In the genomic region with DNA sequence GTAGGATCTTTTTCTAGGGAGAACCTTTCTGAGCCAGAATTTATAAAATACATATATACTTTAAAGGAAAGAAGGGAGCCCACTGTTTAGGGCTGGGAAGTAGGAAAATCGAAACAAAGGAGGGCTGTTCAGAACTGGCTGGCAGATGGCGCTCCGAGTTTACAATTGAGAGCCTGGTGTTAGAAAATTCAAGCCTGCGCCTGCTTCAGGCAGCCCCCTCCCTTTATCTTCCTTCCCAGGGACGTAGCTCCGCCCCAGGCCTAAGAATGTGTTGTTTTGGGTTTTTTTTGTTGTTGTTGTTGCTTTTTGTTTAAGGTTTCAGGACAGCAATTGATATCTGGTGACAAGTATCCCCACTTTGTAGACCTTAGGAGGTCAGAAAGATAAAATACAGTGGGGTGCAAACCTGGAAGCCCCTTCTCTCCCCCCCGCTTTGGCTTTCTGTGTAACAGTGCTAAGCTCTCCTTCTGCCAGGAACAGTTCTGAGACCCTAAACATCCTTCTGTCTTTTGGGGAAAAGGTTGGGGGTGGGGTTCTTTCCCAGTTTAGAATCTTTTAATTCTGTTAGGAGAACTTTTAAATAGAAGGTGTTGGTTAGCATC, we compare ENCODE assay signal across 7 mouse cellular contexts. TPM values are rescaled to one million over a fixed set of nuclear protein-coding genes. Genes with fewer than 3 reads are reported as not detected.
A peak's percentile ranks its signal among the peaks of the same experiment; 100 is the strongest.
DNase-seq lines count a peak whose midpoint lies in the region; ATAC-seq lines count a peak whose summit lies in the region.

No protein-coding gene starts in this region.

- intact Hi-C loops in heart, postnatal 36 days (cut with DNase I), result loop anchor here (1.0 to 5.0 kb wide), 4 partner anchors 142 to 589 kb away; no protein-coding TSS in a partner anchor

- peak; percentile 55 for DNase-seq in 416B (ENCODE audit: low read depth)
- peak; percentile 33 for DNase-seq in CD4-positive helper T cell, adult 2 months (ENCODE audit: low read depth, low spot score)
- peak; percentile 53 to 68 for DNase-seq in heart, postnatal 36 days
- DNase-seq in layer of hippocampus, postnatal 10 days (ENCODE audit: low spot score in 2 of 2), result peak; percentile 76 to 83
- peak; percentile 69 for DNase-seq in lung, postnatal 36 days
- DNase-seq in right cerebral cortex, postnatal 25 days, result peak; percentile 40

- peak; percentile 76 for ATAC-seq in common myeloid progenitor, adult 5-6 weeks (replicated peaks; ENCODE audit: low read depth, poor library complexity, severe bottlenecking)

RNA-seq across cellular contexts. Expression of gene Gnas, which starts 26.9 kb away (rescaled TPM):
- total RNA-seq in common myeloid progenitor, adult 5-6 weeks (2017), result 226 and 282 TPM in 2 replicates
- total RNA-seq in heart, postnatal 36 days (2021), result 1,000 to 10,000 TPM; 1,171 to 1,227 TPM
- 1,000 to 10,000 TPM; 1,824 to 1,870 TPM for total RNA-seq in layer of hippocampus, postnatal 10 days (2021)

RNA-seq across cellular contexts. Expression of gene Gm20721, which starts 35.5 kb away (rescaled TPM):
- 10.9 and 17.9 TPM in 2 replicates for total RNA-seq in common myeloid progenitor, adult 5-6 weeks (2017)
- total RNA-seq in heart, postnatal 36 days (2021), result 1 to 10 TPM; 2.4 TPM
- total RNA-seq in layer of hippocampus, postnatal 10 days (2021), result 1 to 10 TPM; 1.3 to 1.9 TPM

Comparison
In these comparisons a context has a peak if more than half of its experiments do, and no peak if none do; other contexts are left out.
1. Peak in every context shown above with its lines: DNase-seq and ATAC-seq.